Mouse (Mus musculus) bone marrow, adult 2 months (tissue): ENCODE results near the gene Eno4. TPM values are rescaled to one million over a fixed set of nuclear protein-coding genes. Genes with fewer than 3 reads are reported as not detected.
"Not testable (repeated sequence)": the region's sequence is repeated elsewhere in the genome, so short reads cannot be mapped to it uniquely, and the experiment has no call there.

Experiments used
- H3K27ac ChIP-seq: fragments of 200-500 bp; 2 replicates; pipeline ENCODE4 v1.5.1; 2012; ENCODE audit warnings: low read depth, mild to moderate bottlenecking, control low read depth, inconsistent platforms, low read length; ENCODE audit not compliant: control insufficient read depth, poor library complexity, insufficient read depth
- H3K4me1 ChIP-seq: fragments of 200-500 bp; 2 replicates; pipeline ENCODE4 v1.6.1; 2011; ENCODE audit warnings: low read length; ENCODE audit not compliant: control insufficient read depth, insufficient read depth
- H3K4me3 ChIP-seq: fragments of 200-500 bp; replicated peaks from 2 replicates; pipeline ENCODE3; 2011; ENCODE audit warnings: mild to moderate bottlenecking, low read depth, low read length, control low read depth; ENCODE audit not compliant: control insufficient read depth
- CTCF ChIP-seq: fragments of 200-500 bp; IDR thresholded peaks from 2 replicates; pipeline ENCODE4 v1.5.1; 2011; ENCODE audit warnings: low read length, control low read depth; ENCODE audit not compliant: control insufficient read depth, insufficient read depth
- POLR2A ChIP-seq: fragments of 200-500 bp; IDR thresholded peaks from 2 replicates; pipeline ENCODE4 v1.6.1; 2011; ENCODE audit warnings: low read depth, mild to moderate bottlenecking, control low read depth, low read length, borderline replicate concordance; ENCODE audit not compliant: control insufficient read depth
- WGBS: fragments of 180-500 bp; shearing (Covaris S2); methylation state at CpG from one replicate; pipeline ENCODE4 v1.1.7; 2018; 5-methylcytosine and 5-hydroxymethylcytosine counted together
- polyA plus RNA-seq: library from polyadenylated mRNA; stranded (reverse); fragments of >200 nt; gene quantifications from 2 replicates; pipeline ENCODE4 v1.2.4, GENCODE M21; 2011; ENCODE audit warnings: low replicate concordance; ENCODE audit not compliant: missing spikeins, insufficient read depth, insufficient read length

Gene Eno4
- polyA plus RNA-seq = not detected in 2 replicates

DNA sequence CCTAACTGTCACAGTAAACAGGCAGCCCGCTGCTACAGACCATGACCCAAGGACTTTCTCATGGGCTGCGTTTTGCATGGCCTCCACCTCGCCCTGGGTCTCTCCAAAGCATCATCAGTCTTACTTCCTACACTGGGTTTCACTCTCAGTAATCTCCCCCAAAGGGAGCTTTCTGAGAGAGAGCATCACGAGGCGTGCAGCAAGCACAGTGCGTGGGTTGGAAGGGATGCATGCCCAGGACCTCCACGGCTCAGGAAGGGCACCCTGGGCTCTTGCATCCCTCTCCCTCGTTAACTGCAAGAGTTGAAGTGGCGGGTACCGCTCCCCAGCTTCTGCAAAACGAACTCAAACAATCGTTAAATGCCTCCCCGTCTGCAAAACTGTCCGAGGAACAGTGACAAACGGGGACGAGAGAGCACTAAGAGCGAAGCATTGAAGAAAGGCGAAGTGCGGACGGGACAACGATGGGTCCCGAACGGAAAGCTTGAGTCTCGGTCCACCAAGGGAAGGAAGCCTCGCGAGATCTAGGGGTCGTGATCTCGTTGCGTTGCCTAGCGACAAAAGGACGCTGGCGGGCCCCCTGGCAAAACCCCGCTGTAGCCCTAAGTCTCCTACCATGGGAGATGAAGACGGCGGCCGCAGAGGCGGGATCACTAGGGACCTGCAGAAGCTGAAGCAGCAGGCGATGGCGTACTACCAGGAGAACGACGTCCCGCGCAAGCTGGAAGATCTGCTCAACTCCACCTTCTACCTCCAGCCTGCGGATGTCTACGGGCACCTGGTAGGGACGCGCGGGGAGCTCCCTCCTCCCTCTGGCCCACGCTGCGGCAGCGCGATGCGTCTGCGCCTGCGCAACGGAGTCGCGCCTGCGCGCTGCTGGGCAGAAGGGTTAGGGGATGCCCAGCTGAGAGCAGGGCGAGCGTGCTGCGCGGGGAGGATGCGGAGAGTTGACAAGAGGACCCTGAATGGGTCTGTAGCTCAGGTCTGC is at the start of gene Eno4, which contains the start of gene Hspa12a:
Gene Eno4, plus strand, starts transcription at position 585 of the 988 bp plus-strand sequence.
Gene Hspa12a, minus strand, starts transcription at position 814 of the 988 bp plus-strand sequence.
- under 1% methylated on average over 65 of the region's 65 CpGs for WGBS

DNA sequence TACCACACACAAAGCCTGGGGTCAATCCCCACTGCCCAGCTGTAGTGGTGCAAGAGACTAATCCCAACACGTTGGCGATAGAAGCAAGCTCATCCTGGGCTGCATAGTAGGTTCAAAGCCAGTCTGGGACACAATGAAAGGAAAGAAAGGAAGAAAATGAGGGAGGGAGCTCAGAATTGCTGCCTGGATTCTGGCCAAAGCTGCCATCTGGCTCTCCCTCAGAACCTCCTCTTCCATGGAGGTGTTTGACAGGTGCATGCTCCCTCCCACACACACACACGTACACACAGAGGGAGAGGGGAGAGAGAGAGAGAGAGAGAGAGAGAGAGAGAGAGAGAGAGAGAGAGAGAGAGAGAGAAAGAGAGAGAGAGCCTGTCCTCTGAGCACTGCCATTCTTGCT is 47.0 kb upstream of the Eno4 start:
- Histone ChIP-seq H3K4me3 (no peak overlapping the region), H3K27ac (no peak overlapping the region), H3K4me1 (no peaks in the 10 kb centered on the region)
- TF ChIP-seq CTCF (no peak), POLR2A (no peak)
- 72% methylated on average over 3 of the region's 3 CpGs for WGBS

More for the DNA sequence above, at the start of gene Eno4, which contains the start of gene Hspa12a:
- no peak within 1 kb of the TSS for H3K27ac ChIP-seq
- peak within 1 kb of the TSS; percentile 61 for H3K4me3 ChIP-seq
- no peaks in the 10 kb centered on the region; the same call in 1 of the 2 replicates for H3K4me1 ChIP-seq
- TF ChIP-seq POLR2A (peak; percentile 40; the same call in 1 of the 2 replicates), CTCF (no peak)

DNA sequence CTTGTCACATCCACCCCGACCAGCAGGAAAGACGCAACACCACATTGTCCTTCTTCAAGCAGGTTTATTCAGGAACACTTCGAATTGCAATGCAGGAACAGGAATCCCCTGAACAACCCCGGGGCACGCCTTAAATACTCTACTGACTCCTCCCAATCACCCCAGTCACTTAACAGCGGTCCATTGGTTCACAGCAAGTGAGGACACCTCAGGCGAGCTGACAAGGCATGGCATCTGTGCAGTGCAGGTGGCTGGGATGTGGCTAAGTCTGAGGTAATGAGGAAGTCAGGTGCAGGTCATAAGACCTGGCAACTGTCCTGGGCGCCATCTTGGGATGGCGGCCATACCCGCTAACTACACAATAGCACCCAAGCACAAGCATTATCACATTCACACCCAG is 42.8 kb upstream of the Eno4 start:
- H3K27ac ChIP-seq, H3K4me3 ChIP-seq, H3K4me1 ChIP-seq: not testable (repeated sequence)
- 83% methylated on average over 10 of the region's 10 CpGs for WGBS

DNA sequence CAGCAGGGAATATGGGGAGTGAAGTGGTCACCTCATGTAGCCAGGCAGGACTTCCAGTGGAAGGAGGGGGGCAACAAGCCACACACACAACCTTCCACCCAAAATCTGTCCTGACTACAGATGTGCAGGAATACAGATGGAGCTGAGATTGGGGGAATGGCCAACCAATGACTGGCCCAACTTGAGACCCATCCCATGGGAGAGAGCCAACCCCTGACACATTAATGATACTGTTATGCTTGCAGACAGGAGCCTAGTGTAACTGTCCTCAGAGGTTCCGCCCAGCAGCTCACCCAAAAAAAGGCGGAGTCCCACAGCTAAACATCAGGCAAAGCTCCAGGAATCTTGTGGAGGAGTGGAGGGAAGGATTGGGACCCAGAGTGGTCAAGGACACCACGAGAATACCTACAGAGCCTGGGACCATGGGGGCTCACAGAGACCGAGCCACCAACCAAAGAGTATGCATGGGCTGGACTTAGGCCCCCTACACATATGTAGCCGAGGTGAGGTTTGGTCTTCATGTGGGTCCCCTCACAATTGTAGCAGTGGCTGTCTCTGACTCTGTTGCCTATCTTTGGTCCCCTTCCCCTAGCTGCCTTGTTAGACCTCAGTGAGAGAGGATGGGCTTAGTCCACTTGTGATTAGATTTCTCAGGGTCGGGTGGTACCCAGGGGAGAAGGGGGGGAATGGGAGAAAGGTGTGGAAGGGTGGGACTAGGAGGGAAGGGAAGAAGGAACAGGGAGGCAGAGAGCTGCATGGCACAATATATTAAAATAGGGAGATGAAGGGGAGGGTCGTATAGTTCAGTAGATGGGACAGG is 39.9 kb upstream of the Eno4 start:
- Histone ChIP-seq H3K4me3 (no peak overlapping the region), H3K4me1 (no peaks in the 10 kb centered on the region), H3K27ac (no peak overlapping the region)
- TF ChIP-seq POLR2A = no peak
- no peak for TF ChIP-seq CTCF
- WGBS = 55% methylated on average over 7 of the region's 7 CpGs

DNA sequence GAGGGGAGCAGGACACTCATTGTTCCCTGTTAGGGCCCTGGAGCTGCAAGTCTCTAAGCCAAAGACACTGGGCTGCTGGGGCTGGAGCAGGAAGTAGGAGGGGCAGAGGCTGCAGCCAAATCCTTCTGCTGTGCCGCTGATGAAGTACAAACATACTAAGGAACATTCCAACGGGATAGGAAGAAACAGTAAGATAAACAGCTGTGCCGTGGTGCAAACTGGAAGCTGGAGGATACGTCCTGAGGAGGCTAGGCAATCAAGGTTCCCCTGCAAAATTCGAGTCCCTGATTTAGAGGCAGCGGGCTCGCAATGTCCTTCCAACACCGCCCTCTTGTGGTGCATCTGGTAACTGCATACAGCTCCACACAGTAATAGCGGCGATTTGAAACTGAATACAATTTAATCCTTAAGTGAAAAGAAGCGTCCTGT is 39.3 kb upstream of the Eno4 start:
- TF ChIP-seq CTCF = peak; percentile 87
- no peak for TF ChIP-seq POLR2A
- no peaks in the 10 kb centered on the region for H3K4me1 ChIP-seq
- no peak overlapping the region for H3K4me3 ChIP-seq
- under 1% methylated on average over 11 of the region's 11 CpGs for WGBS
- no peak overlapping the region for H3K27ac ChIP-seq

DNA sequence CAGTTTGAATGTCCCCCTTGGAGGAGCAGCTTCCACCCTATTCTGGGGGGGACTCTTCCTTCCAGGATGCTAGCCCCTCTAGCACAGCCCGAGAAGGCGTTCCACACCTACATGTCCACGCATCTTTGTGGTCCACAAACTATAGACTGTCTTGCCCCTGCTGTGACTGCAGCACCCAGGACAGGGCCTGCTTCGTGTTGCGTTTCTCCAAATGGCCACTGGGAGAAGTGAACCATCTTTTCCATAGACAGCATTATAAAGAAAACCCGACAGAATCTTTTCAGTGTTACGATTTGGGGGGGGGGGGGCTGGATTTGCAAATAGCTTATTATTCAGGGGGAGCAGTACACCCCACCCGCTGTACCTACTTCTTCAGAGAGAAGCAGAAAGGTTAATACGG is 36.5 kb upstream of the Eno4 start:
- H3K4me3 ChIP-seq = no peak overlapping the region
- H3K4me1 ChIP-seq = no peaks in the 10 kb centered on the region; the same call in 1 of the 2 replicates
- TF ChIP-seq CTCF = no peak
- no peak for TF ChIP-seq POLR2A
- no peak overlapping the region for H3K27ac ChIP-seq
- 59% methylated on average over 9 of the region's 9 CpGs for WGBS

DNA sequence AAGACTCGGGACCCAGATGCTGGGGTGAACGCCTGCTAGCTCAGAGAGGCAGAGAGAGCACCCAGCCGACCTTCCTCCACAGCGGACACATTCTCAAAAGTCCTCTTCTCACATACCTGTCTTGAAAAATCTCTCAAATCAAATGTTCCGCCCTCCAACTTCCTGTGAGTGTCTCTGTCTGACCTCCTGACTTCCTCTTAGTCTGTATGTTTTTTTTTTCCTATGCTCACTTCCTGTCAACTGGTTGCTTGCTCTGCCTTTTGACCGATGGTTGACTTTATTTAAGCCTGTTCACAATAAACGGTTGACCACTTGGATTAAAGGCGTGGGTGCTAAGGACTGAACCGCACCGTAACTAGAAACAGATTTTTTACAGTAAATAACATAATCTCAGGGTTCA is 35.2 kb upstream of the Eno4 start:
- Histone ChIP-seq H3K4me1 (no peaks in the 10 kb centered on the region; the same call in 1 of the 2 replicates), H3K4me3 (no peak overlapping the region), H3K27ac (no peak overlapping the region)
- WGBS = 42% methylated on average over 10 of the region's 10 CpGs
- TF ChIP-seq POLR2A = no peak
- no peak for TF ChIP-seq CTCF

DNA sequence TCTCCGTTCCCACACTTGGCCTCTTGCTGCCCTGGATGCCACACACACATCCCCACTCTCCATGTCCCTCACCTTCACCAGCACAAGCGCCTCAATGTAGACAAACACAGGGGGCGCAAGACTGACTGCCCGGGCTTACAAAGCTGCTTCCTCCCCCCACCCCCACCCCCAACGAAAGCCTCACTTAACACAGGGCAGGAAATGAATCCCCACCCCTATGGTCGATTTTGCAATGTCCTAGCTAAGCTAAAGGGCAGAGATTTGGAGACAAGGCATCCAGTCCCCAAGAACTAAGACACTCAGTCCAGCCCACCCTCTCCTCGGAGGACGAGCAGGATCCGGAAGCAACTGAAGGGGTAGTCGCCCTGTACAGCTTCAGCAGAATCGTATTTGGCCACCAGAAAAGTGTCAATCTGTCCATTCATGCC is 32.3 kb upstream of the Eno4 start:
- H3K4me3 ChIP-seq = peak overlapping the region; percentile 12
- H3K27ac ChIP-seq = no peak overlapping the region
- WGBS = 4% methylated on average over 11 of the region's 11 CpGs
- no peak for TF ChIP-seq CTCF
- no peak for TF ChIP-seq POLR2A
- no peaks in the 10 kb centered on the region; the same call in 1 of the 2 replicates for H3K4me1 ChIP-seq
